Mouse (Mus musculus) liver, embryonic 16.5 days (tissue): Measurements from ENCODE around the gene Vps16. TPM values are rescaled to one million over a fixed set of nuclear protein-coding genes. Genes with fewer than 3 reads are reported as not detected.

Source experiments
- ATAC-seq: fragments of 200-750 bp; cut with Nextera tagmentation; 2 replicates; pipeline ENCODE4 v1.8.0; 2017; ENCODE audit warnings: low read depth, mild to moderate bottlenecking, moderate number of reproducible peaks, moderate library complexity
- H3K27ac ChIP-seq: fragments of 300-500 bp; sonication (generic); 2 replicates; pipeline ENCODE4 v1.5.1; 2014; ENCODE audit warnings: mild to moderate bottlenecking, low read length
- H3K27me3 ChIP-seq: fragments of 300-500 bp; sonication (generic); 2 replicates; pipeline ENCODE4 v1.6.1; 2014; ENCODE audit warnings: low read depth, low read length, mixed read lengths; ENCODE audit not compliant: control insufficient read depth, insufficient read depth
- H3K36me3 ChIP-seq: fragments of 300-500 bp; sonication (generic); 2 replicates; pipeline ENCODE4 v1.6.1; 2014; ENCODE audit warnings: mild to moderate bottlenecking; ENCODE audit not compliant: control insufficient read depth, insufficient read depth
- H3K4me1 ChIP-seq: fragments of 300-500 bp; sonication (generic); 2 replicates; pipeline ENCODE4 v1.6.1; 2014; ENCODE audit warnings: low read depth, low read length, mixed read lengths; ENCODE audit not compliant: control insufficient read depth
- H3K4me2 ChIP-seq: fragments of 300-500 bp; sonication (generic); 2 replicates; pipeline ENCODE4 v1.6.1; 2014; ENCODE audit warnings: low read depth, low read length, mixed read lengths
- H3K4me3 ChIP-seq: fragments of 300-500 bp; sonication (generic); 2 replicates; pipeline ENCODE4 v1.5.1; 2014; ENCODE audit warnings: low read depth, mild to moderate bottlenecking, low read length
- H3K9ac ChIP-seq: fragments of 300-500 bp; sonication (generic); 2 replicates; pipeline ENCODE4 v1.6.1; 2014; ENCODE audit warnings: low read depth, low read length
- H3K9me3 ChIP-seq: fragments of 300-500 bp; sonication (generic); replicated peaks from 2 replicates; pipeline ENCODE4 v1.6.1; 2016; ENCODE audit warnings: low read length; ENCODE audit not compliant: control insufficient read depth
- WGBS: fragments of 180-500 bp; shearing (Covaris S2); extraction: QIAGEN DNeasy Blood & Tissue Kit; methylation state at CpG from one replicate; pipeline ENCODE4 v1.1.7; 2014; ENCODE audit not compliant: insufficient replicate concordance; 5-methylcytosine and 5-hydroxymethylcytosine counted together
- polyA plus RNA-seq: library from polyadenylated mRNA; unstranded; fragments of >200 nt; fragmentation: Nextera tagmentation; extraction: Ambion mirVana; gene quantifications from 2 replicates; pipeline ENCODE4 v1.2.1, GENCODE M21; 2015

Gene Vps16
- polyA plus RNA-seq, 1 experiment from 2014 or later: 33.0 TPM

DNA sequence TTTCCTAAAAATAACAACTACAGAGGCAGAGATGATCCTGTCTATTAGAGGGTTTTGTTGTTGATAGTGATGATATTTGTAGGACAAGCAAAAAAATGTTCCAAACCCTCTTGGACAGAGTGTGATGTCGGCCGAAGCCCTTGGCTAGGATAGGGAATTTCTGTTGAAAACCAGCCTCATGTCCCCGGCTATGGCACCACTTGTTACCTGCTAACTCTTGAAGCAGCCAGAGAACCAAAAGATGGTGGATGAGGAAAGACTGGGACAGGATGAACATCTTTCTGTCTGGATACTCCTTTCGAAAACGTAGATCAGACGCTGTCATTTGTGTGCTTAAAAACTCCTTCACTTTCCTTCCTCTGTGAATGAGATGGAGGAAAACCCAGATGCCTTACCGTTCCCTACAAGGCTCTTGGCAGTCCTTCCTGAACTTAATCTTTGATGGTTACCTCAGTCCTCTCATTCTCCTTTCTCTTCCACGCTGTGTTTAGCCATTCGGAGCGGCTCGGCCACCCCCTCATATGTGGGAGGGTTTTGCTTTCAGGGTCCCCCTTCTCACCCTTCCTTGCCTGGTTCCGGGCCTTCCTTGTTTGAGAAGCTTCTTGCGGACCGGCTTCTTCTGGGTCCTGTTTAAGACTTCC, 27.1 kb downstream of the Vps16 start:
- H3K4me2 ChIP-seq: peak overlapping the region; percentile 86
- 69% methylated on average over 14 of the region's 14 CpGs for whole genome bisulfite sequencing
- peaks cover 34% of the 10 kb centered on the region for H3K4me1 ChIP-seq
- H3K9me3 ChIP-seq: no peaks in the 10 kb centered on the region
- peak overlapping the region; percentile 91 for H3K9ac ChIP-seq
- no peak overlapping the region for H3K27ac ChIP-seq
- peaks cover 7% of the 10 kb centered on the region; the same call in 1 of the 2 replicates for H3K27me3 ChIP-seq
- ATAC-seq: no peak
- H3K36me3 ChIP-seq: no peaks in the 10 kb centered on the region
- H3K4me3 ChIP-seq: peak overlapping the region; percentile 89

DNA sequence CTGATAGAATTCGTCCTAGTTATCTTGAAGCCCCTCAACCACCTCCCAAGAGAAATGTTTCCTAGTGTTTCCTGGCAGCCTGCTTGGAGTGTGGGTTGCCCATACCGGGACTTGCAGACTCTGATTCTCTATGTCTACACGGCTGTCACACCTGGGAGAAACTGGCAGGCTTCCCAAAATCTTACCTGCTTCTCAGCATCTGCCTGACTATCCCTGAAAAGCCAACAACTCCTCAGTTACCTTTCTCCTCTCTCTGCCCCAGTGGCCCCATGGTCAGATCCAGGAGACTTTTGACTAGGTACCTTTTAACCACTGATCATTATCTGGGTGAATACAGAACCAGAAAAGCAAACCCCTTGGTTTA, 27.6 kb downstream of the Vps16 start:
- no peak overlapping the region for H3K27ac ChIP-seq
- H3K4me3 ChIP-seq: peak overlapping the region; percentile 89
- ATAC-seq: no peak
- H3K9me3 ChIP-seq: no peaks in the 10 kb centered on the region
- peak overlapping the region; percentile 22 for H3K9ac ChIP-seq
- H3K4me1 ChIP-seq: peaks cover 34% of the 10 kb centered on the region
- peak overlapping the region; percentile 86 for H3K4me2 ChIP-seq
- no peaks in the 10 kb centered on the region for H3K36me3 ChIP-seq
- whole genome bisulfite sequencing: 59% methylated on average over 3 of the region's 3 CpGs
- H3K27me3 ChIP-seq: peaks cover 7% of the 10 kb centered on the region; the same call in 1 of the 2 replicates

DNA sequence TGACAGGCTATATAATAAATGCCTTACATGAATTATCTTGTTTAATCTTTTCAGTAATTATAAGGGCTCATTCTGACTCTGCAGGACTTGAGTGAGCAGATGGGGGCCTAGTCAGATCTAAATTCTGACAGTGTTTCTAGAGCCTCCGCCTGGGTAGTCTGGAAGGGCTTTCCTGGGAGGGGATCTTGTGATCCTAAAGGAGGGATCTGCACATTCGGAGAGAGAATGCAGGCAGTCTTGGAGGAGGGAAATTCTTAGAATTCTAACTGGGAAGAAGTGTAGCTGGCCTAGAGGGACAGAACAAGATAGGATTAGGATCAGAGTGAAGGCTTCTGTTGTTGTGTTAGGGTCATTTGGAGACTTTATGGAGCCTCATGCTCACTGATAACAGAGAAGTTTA, 28.1 kb downstream of the Vps16 start:
- Histone ChIP-seq H3K4me2 (no peak overlapping the region), H3K27ac (no peak overlapping the region), H3K27me3 (peaks cover 7% of the 10 kb centered on the region; the same call in 1 of the 2 replicates), H3K4me3 (no peak overlapping the region), H3K36me3 (no peaks in the 10 kb centered on the region), H3K9me3 (no peaks in the 10 kb centered on the region), H3K9ac (no peak overlapping the region), H3K4me1 (peaks cover 34% of the 10 kb centered on the region)
- ATAC-seq: no peak
- WGBS: 63% methylated on average over 2 of the region's 2 CpGs

DNA sequence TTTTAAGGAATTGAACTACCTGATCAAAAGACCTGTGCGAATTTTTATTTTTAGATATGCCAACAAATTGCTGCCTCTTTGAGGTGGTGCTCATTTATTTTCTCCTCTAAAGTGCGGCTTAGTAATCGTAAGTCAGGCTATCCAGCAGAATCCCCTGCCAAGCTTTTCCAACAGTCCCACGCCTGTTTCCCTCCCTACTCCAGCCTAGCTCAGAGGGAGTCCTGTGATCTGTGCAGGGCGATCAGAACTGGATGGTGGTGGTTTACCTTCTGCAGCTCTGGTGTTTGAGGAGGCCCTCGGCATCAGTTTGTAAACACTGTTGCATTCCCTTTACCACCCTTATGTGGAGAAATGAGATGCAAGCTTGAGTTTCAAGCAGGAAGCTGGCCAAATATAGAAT, 29.3 kb downstream of the Vps16 start:
- peaks cover 34% of the 10 kb centered on the region for H3K4me1 ChIP-seq
- H3K27me3 ChIP-seq: peaks cover 7% of the 10 kb centered on the region; the same call in 1 of the 2 replicates
- WGBS: 72% methylated on average over 6 of the region's 6 CpGs
- no peak overlapping the region for H3K27ac ChIP-seq
- no peak overlapping the region for H3K9ac ChIP-seq
- no peaks in the 10 kb centered on the region for H3K36me3 ChIP-seq
- no peak overlapping the region for H3K4me3 ChIP-seq
- no peak overlapping the region for H3K4me2 ChIP-seq
- no peaks in the 10 kb centered on the region for H3K9me3 ChIP-seq
- no peak for ATAC-seq

DNA sequence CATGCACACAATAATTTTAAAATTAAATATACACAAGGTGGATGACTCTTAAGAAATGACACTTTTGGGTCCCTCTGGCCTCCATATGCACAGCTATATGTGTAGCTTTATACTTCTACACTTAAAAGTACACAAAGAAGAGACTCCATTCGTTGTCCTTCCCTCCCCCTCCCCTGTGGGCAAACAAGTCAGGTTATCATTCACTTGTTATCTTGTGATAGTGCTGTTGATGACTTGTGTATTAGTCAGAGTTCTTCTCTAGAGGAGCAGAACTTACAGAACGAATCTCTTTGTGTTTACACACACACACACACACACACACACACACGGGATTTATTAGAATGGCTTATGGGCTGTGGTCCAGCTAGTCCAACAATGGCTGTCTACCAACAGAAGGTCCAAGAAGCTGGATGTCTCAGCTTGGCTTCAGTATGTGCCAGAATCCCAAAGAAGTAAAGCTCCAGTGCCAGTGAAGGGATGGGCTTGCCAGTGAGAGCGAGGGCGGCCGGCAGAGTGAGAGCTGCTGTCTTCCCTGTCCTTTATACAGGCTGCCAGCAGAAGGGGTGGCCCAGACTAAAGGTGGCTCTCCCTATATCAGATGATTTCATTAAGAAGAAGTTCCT, 30.7 kb downstream of the Vps16 start:
- 68% methylated on average over 6 of the region's 6 CpGs for WGBS
- Histone ChIP-seq H3K36me3 (no peaks in the 10 kb centered on the region), H3K4me1 (peaks cover 26% of the 10 kb centered on the region), H3K4me3 (no peak overlapping the region), H3K9ac (no peak overlapping the region), H3K9me3 (no peaks in the 10 kb centered on the region), H3K27ac (no peak overlapping the region), H3K4me2 (no peak overlapping the region), H3K27me3 (no peaks in the 10 kb centered on the region)
- ATAC-seq: no peak

DNA sequence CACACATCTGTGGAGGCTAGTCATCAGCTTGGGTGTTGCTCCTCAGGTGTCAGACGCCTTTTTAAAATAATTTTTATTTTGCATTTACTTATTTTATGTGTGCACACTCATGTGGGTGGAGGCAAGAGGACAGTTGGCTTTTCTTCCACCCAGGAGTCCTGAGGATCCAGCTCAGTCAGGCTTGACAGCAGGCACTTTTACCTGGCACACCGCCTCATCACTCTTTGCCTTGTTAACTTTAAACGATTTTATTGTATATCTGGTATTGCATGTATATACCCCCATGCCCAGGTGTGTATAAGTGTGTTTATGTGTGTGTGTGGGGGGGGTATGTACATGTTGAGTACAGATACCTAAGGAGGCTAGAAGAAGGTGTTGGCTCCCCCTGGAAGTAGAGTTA, 33.7 kb downstream of the Vps16 start:
- H3K27me3 ChIP-seq: no peaks in the 10 kb centered on the region
- 75% methylated on average over 3 of the region's 3 CpGs for WGBS
- H3K4me3 ChIP-seq: no peak overlapping the region
- no peaks in the 10 kb centered on the region for H3K9me3 ChIP-seq
- no peak overlapping the region for H3K27ac ChIP-seq
- no peaks in the 10 kb centered on the region for H3K36me3 ChIP-seq
- peaks cover 11% of the 10 kb centered on the region for H3K4me1 ChIP-seq
- no peak overlapping the region for H3K4me2 ChIP-seq
- ATAC-seq: no peak
- no peak overlapping the region for H3K9ac ChIP-seq

DNA sequence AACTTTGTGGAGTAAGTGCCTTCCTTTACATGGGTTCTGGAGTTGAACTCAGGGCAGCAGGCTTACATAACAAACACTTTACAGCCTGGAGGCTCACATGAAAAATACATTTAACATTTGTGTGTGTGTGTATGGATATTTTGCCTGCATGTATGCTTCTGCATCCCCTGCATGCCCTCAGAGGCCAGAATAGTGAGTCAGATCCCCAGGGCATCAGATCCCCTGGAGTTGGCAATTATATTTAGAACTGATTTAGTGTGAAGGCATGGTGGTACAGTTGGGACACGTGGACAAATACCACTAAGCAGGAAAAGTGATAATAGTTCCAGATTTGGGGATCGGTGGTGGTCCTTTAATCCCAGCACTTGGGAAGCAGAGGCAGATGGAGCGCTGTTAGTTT, 35.4 kb downstream of the Vps16 start:
- Histone ChIP-seq H3K4me1 (peaks cover 8% of the 10 kb centered on the region), H3K9me3 (no peaks in the 10 kb centered on the region), H3K36me3 (no peaks in the 10 kb centered on the region), H3K4me3 (no peak overlapping the region), H3K9ac (no peak overlapping the region), H3K4me2 (no peak overlapping the region), H3K27ac (no peak overlapping the region), H3K27me3 (no peaks in the 10 kb centered on the region)
- no peak for ATAC-seq
- 87% methylated on average over 3 of the region's 3 CpGs for WGBS

DNA sequence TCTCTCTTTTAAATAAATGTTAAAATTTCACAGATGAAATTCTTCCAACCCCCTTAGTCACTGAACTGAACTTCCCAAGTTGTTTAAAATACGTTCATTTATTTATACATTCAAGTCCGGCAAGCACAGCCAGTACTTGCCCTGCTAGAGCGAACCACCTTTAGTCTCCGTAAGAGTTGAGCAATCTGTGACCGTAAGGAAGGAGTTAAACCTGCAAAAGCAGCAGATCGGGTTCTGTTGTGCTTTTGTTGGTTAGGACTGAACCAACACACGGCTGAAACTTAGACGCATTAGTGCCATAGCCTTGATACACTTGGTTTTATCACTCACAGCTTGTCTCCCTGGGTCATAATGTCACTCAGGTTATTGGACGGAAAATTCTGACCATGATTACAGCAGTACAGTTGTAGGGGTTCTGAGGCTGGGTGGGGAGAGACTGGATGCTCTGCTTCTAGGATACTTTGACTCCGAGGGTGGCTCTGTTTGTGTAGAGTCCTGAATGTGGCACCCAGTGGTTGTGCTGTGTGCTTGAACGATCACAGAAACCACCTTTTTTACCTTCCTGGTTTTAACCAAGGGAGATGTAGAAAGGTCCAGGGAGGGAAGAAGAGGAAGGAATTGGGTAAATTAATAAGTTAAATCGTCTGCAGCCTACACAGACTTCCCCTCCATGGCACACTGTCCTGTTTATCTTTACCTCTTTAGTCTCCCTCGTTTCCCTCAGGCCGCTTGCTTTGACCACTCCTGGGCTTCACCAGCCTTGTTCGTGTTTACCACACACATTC, 37.3 kb downstream of the Vps16 start:
- H3K4me3 ChIP-seq: no peak overlapping the region
- ATAC-seq: no peak
- H3K9me3 ChIP-seq: no peaks in the 10 kb centered on the region
- H3K9ac ChIP-seq: no peak overlapping the region
- H3K27ac ChIP-seq: no peak overlapping the region
- peaks cover 9% of the 10 kb centered on the region for H3K4me1 ChIP-seq
- no peak overlapping the region for H3K4me2 ChIP-seq
- no peaks in the 10 kb centered on the region for H3K36me3 ChIP-seq
- H3K27me3 ChIP-seq: no peaks in the 10 kb centered on the region
- WGBS: 51% methylated on average over 15 of the region's 15 CpGs

DNA sequence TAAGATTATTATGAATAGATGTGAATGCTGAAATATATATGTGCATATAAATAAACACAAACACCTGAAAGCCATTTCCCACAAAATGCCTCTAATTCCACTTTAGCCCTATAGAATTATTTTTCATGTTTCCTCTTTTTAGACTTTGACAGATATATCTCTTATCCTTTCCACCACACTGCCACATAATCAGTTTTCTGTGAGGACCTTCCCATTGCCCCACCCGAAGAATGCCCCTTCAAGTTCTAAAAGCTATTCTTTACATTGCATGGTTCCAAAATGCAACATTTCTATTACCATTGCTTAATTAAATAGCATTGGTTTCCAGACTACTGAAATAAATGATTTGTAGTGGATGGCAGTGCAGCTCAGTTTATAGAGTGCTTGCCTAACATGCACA, 42.3 kb downstream of the Vps16 start:
- Histone ChIP-seq H3K4me2 (no peak overlapping the region), H3K27ac (no peak overlapping the region), H3K4me1 (peaks cover 27% of the 10 kb centered on the region), H3K36me3 (no peaks in the 10 kb centered on the region), H3K9ac (no peak overlapping the region), H3K9me3 (no peaks in the 10 kb centered on the region), H3K4me3 (no peak overlapping the region), H3K27me3 (no peaks in the 10 kb centered on the region)
- no peak for ATAC-seq
- WGBS: 34% methylated on average over 1 of the region's 1 CpGs
